ENCODE assay signal across 29 mouse cellular contexts in the genomic region with DNA sequence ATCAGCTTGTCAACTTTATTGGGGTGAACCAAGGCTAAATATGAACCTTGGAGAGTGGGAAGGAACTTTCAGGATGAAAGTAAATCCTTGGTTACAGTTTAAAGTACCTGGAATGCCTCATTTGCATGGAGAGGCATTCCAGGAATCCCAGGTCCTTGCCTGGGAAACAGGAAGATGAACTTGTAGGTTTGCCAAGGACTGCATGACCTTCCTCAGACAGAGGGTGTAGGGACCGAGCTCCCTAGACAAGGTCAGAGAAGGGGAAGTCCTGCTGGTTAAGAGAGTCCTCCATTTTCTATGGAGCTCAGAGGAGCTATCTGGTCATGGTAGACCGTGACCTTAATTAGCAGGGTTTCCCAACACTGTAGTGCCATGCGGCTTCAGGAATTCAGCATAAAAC. TPM values are rescaled to one million over a fixed set of nuclear protein-coding genes. Genes with fewer than 3 reads are reported as not detected.
DNase-seq lines count a peak whose midpoint lies in the region; ATAC-seq and TF ChIP-seq lines count a peak whose summit lies in the region.
"Had no signal": no experiment of that assay in that cellular context is flagged by ENCODE, and none has a peak within 500 bp of the region (broad histone marks: within the 10 kb centered on the region; RNA-seq: fewer than 3 reads in every experiment).

No protein-coding gene starts in this region.

- H3K36me3 ChIP-seq in kidney, embryonic 16.5 days (ENCODE audit: insufficient read depth, low read length), result no peaks in the 10 kb centered on the region
- H3K36me3 ChIP-seq in kidney, embryonic 15.5 days, result no peaks in the 10 kb centered on the region
- no peaks in the 10 kb centered on the region for H3K36me3 ChIP-seq in forebrain, postnatal 0 days (ENCODE audit: insufficient read depth)
- H3K36me3 ChIP-seq: forebrain, embryonic 10.5 days; G1E; heart, embryonic 12.5 days; heart, embryonic 15.5 days; hindbrain, embryonic 10.5 days; hindbrain, embryonic 13.5 days had no signal

- no peak overlapping the region for H3K4me2 ChIP-seq in kidney, embryonic 16.5 days (replicated peaks; ENCODE audit: low read depth, low read length)
- no peak overlapping the region for H3K4me2 ChIP-seq in kidney, embryonic 15.5 days
- H3K4me2 ChIP-seq in forebrain, postnatal 0 days (ENCODE audit: low read depth), result no peak overlapping the region
- H3K4me2 ChIP-seq: forebrain, embryonic 13.5 days; heart, embryonic 12.5 days; heart, embryonic 15.5 days; hindbrain, embryonic 13.5 days had no signal

- H3K9me3 ChIP-seq in kidney, embryonic 16.5 days (ENCODE audit: low read length), result no peaks in the 10 kb centered on the region
- H3K9me3 ChIP-seq in kidney, embryonic 15.5 days (replicated peaks), result no peaks in the 10 kb centered on the region
- no peaks in the 10 kb centered on the region for H3K9me3 ChIP-seq in forebrain, postnatal 0 days (ENCODE audit: low read length)
- H3K9me3 ChIP-seq: forebrain, embryonic 10.5 days; forebrain, embryonic 13.5 days; G1E; heart, embryonic 12.5 days; heart, embryonic 15.5 days; hindbrain, embryonic 10.5 days; hindbrain, embryonic 13.5 days had no signal

- no peak for TF ChIP-seq CTCF in forebrain, postnatal 0 days (IDR thresholded peaks at IDR 0.05; ENCODE audit: low read depth)

- H3K4me3 ChIP-seq in kidney, embryonic 16.5 days (ENCODE audit: low read length), result no peak overlapping the region
- no peak overlapping the region for H3K4me3 ChIP-seq in kidney, embryonic 15.5 days (replicated peaks)
- no peak overlapping the region for H3K4me3 ChIP-seq in forebrain, postnatal 0 days (ENCODE audit: low read depth, low read length)
- H3K4me3 ChIP-seq: forebrain, embryonic 10.5 days; forebrain, embryonic 13.5 days; heart, embryonic 12.5 days; heart, embryonic 15.5 days; hindbrain, embryonic 10.5 days; hindbrain, embryonic 13.5 days had no signal

- H3K27ac ChIP-seq in kidney, embryonic 16.5 days (ENCODE audit: low read length), result no peak overlapping the region
- no peak overlapping the region for H3K27ac ChIP-seq in kidney, embryonic 15.5 days
- no peak overlapping the region for H3K27ac ChIP-seq in forebrain, postnatal 0 days (ENCODE audit: low read depth, low read length)
- H3K27ac ChIP-seq: forebrain, embryonic 10.5 days; forebrain, embryonic 13.5 days; heart, embryonic 15.5 days; hindbrain, embryonic 10.5 days; hindbrain, embryonic 13.5 days had no signal

- H3K9ac ChIP-seq in kidney, embryonic 16.5 days (replicated peaks; ENCODE audit: low read length), result no peak overlapping the region
- no peak overlapping the region for H3K9ac ChIP-seq in kidney, embryonic 15.5 days
- no peak overlapping the region for H3K9ac ChIP-seq in forebrain, postnatal 0 days
- H3K9ac ChIP-seq: forebrain, embryonic 13.5 days; heart, embryonic 12.5 days; heart, embryonic 15.5 days; hindbrain, embryonic 13.5 days had no signal

- 63% methylated on average over 3 of the region's 3 CpGs for WGBS in kidney, embryonic 16.5 days
- WGBS in kidney, embryonic 15.5 days, result 76% methylated on average over 3 of the region's 3 CpGs
- 83% methylated on average over 3 of the region's 3 CpGs for WGBS in forebrain, postnatal 0 days

- peak; percentile 19 for DNase-seq in kidney, adult 11 months
- peak; percentile 21 for DNase-seq in kidney, adult 9 months
- DNase-seq in ES-CJ7 (ENCODE audit: low read depth, low spot score), result peak; percentile 41
- DNase-seq in forebrain, postnatal 0 days, result no peak
- DNase-seq: adrenal gland, adult 8-10 months; adrenal gland, postnatal 25 days; cerebellum, adult 11-12 months; cerebellum, adult 8-10 months; cerebellum, postnatal 10 days; cerebellum, postnatal 36 days; embryo, embryonic 11 days; gastrocnemius, postnatal 25 days; heart, adult 18-20 months; heart, postnatal 10 days; heart, postnatal 36 days had no signal

- H3K4me1 ChIP-seq in kidney, embryonic 16.5 days (ENCODE audit: insufficient read depth, low read length), result no peaks in the 10 kb centered on the region
- no peaks in the 10 kb centered on the region for H3K4me1 ChIP-seq in kidney, embryonic 15.5 days
- no peaks in the 10 kb centered on the region for H3K4me1 ChIP-seq in forebrain, postnatal 0 days (ENCODE audit: insufficient read depth)
- H3K4me1 ChIP-seq: forebrain, embryonic 10.5 days; forebrain, embryonic 13.5 days; heart, embryonic 12.5 days; heart, embryonic 15.5 days; hindbrain, embryonic 10.5 days; hindbrain, embryonic 13.5 days had no signal

- H3K27me3 ChIP-seq in kidney, embryonic 16.5 days (ENCODE audit: insufficient read depth, low read length), result no peaks in the 10 kb centered on the region
- H3K27me3 ChIP-seq in kidney, embryonic 15.5 days, result no peaks in the 10 kb centered on the region
- H3K27me3 ChIP-seq in forebrain, postnatal 0 days (ENCODE audit: insufficient read depth, low read length), result no peaks in the 10 kb centered on the region
- H3K27me3 ChIP-seq: forebrain, embryonic 13.5 days; heart, embryonic 12.5 days; heart, embryonic 15.5 days; hindbrain, embryonic 13.5 days had no signal

- ATAC-seq in kidney, embryonic 16.5 days (ENCODE audit: low FRiP score, low TSS enrichment), result no peak
- ATAC-seq in kidney, embryonic 15.5 days (replicated peaks; ENCODE audit: low FRiP score), result no peak
- no peak for ATAC-seq in forebrain, postnatal 0 days
- ATAC-seq: activated CD4-positive, CD25-positive, alpha-beta regulatory T cell, adult 4 months; forebrain, embryonic 13.5 days; forebrain, embryonic 16.5 days; hindbrain, embryonic 16.5 days; Patski had no signal

RNA-seq across cellular contexts. Expression of a gene that starts 15.5 kb away (rescaled TPM):
- 5.1 and 6.1 TPM in 2 replicates for polyA plus RNA-seq in kidney, embryonic 16.5 days (2015; fragmentation: Nextera tagmentation; extraction: Ambion mirVana)
- polyA plus RNA-seq in kidney, embryonic 15.5 days (2015; fragmentation: Nextera tagmentation; extraction: Ambion mirVana), result 5.4 and 7.1 TPM in 2 replicates
- total RNA-seq in forebrain, postnatal 0 days (2014; rRNA removed), result 308 and 413 TPM in 2 replicates
- polyA plus RNA-seq in forebrain, postnatal 0 days (2015; fragmentation: Nextera tagmentation; extraction: Ambion mirVana), result 280 and 417 TPM in 2 replicates
- total RNA-seq: G1E; gastrocnemius, adult 8-10 months; gastrocnemius, postnatal 25 days had no signal
- polyA plus RNA-seq: G1E had no signal

Comparison
In these comparisons a context has a peak if more than half of its experiments do, and no peak if none do; other contexts are left out.
1. RNA of a gene that starts 15.5 kb away (polyA plus RNA-seq): 280 to 417 TPM in forebrain, postnatal 0 days; 5.4 to 7.1 TPM in kidney, embryonic 15.5 days and 5.1 to 6.1 TPM in kidney, embryonic 16.5 days; every median in the first group is over 10 times any median in the second.